Mouse (Mus musculus): ENCODE data around the gene Gm30191. TPM values are rescaled to one million over a fixed set of nuclear protein-coding genes. Genes with fewer than 3 reads are reported as not detected.
"Not testable (repeated sequence)": the region's sequence is repeated elsewhere in the genome, so short reads cannot be mapped to it uniquely, and the experiment has no call there.

Gm30191 gene
- polyA plus RNA-seq, 1 experiment from 2014 or later, result not detected

DNA sequence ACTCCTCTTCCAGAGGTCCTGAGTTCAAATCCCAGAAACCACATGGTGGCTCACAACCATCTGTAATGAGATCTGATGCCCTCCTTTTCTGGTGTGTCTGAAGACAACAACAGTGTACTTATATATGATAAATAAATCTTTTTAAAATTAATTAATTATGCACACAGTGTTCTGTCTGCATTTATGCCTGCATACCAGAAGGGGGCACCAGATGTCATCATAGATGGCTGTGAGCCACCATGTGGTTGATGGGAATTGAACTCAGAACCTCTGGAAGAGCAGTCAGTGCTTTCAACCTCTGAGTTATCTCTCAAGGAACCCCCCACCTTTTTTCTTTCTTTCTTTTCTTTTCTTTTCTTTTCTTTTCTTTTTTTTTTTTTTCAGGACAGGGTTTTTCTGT is 22.9 kb downstream of the Gm30191 start:
- peaks cover 10% of the 10 kb centered on the region; the same call in 1 of the 2 replicates for H3K4me1 ChIP-seq (replicated peaks)
- not testable (repeated sequence) for H3K4me2 ChIP-seq; H3K36me3 ChIP-seq; H3K27ac ChIP-seq; H3K27me3 ChIP-seq; ATAC-seq (replicated peaks; ENCODE audit: insufficient number of reproducible peaks, insufficient read depth, low FRiP score, low read depth); H3K9me3 ChIP-seq (replicated peaks); H3K9ac ChIP-seq; H3K4me3 ChIP-seq

DNA sequence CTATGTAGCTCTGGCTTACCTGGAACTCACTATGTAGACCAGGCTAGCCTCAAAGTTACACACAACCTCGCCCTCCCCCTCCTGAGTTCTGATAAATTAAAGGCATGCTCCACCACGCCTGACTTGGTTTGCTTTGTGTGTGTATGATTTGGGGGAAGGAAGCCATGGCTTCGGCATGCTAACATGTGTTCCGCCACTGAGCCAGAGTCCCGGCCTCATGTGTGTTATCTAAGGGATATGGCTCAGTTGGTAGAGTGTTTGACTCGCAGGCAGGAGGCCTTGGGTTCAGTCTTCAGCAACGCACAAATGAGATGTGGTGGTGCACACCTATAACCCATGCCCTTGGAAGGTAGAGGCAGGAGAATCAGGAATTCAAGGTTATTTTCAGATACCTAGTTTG is 25.2 kb downstream of the Gm30191 start:
- peaks cover 5% of the 10 kb centered on the region; the same call in 1 of the 2 replicates for H3K36me3 ChIP-seq
- WGBS, result 84% methylated on average over 7 of the region's 7 CpGs
- H3K4me2 ChIP-seq, result no peak overlapping the region
- no peak overlapping the region for H3K9ac ChIP-seq
- H3K4me3 ChIP-seq, result no peak overlapping the region
- H3K27me3 ChIP-seq, result no peaks in the 10 kb centered on the region
- ATAC-seq (replicated peaks; ENCODE audit: insufficient number of reproducible peaks, insufficient read depth, low FRiP score, low read depth), result no peak
- no peaks in the 10 kb centered on the region for H3K9me3 ChIP-seq (replicated peaks)
- H3K27ac ChIP-seq, result no peak overlapping the region
- peaks cover 10% of the 10 kb centered on the region; the same call in 1 of the 2 replicates for H3K4me1 ChIP-seq (replicated peaks)

DNA sequence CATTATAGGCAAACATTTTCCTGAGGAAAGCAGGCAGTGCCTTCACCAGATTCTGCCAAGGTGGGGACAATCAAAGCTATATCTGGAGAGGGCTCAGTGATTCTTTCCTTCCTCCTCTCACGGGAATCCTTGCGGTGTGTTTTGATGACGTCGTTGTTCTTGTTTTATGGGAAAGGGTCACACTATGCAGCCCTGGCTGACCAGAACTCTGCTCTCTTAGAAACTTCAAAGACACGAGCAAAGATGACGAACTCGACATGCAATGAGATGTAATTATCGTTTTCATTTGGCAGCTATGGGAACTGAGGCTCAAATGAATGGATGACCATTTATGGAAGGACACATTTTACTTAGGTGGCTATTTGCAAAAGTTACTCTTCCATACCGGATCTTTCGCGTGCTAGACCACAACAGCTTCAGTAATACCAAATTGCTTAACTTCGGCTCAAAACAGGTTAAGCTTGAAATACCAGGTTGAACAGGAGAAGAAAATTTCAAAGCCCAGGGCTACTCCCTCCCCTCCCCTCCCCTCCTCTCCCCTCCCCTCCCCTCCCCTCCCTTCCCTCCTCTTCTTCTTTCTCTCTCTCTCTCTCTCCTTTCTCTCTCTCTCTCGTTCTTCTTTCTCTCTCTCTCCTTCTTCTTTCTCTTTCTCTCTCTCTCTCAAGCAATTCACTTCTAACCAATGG is 26.1 kb downstream of the Gm30191 start:
- peaks cover 10% of the 10 kb centered on the region; the same call in 1 of the 2 replicates for H3K4me1 ChIP-seq (replicated peaks)
- no peak for ATAC-seq (replicated peaks; ENCODE audit: insufficient number of reproducible peaks, insufficient read depth, low FRiP score, low read depth)
- peak overlapping the region; percentile 53 for H3K4me2 ChIP-seq
- H3K27ac ChIP-seq, result no peak overlapping the region
- peaks cover 11% of the 10 kb centered on the region; the same call in 1 of the 2 replicates for H3K36me3 ChIP-seq
- H3K4me3 ChIP-seq, result peak overlapping the region; percentile 32
- H3K9me3 ChIP-seq (replicated peaks), result no peaks in the 10 kb centered on the region
- peak overlapping the region; percentile 0; the same call in 1 of the 2 replicates for H3K9ac ChIP-seq
- no peaks in the 10 kb centered on the region for H3K27me3 ChIP-seq
- WGBS, result 18% methylated on average over 12 of the region's 13 CpGs

DNA sequence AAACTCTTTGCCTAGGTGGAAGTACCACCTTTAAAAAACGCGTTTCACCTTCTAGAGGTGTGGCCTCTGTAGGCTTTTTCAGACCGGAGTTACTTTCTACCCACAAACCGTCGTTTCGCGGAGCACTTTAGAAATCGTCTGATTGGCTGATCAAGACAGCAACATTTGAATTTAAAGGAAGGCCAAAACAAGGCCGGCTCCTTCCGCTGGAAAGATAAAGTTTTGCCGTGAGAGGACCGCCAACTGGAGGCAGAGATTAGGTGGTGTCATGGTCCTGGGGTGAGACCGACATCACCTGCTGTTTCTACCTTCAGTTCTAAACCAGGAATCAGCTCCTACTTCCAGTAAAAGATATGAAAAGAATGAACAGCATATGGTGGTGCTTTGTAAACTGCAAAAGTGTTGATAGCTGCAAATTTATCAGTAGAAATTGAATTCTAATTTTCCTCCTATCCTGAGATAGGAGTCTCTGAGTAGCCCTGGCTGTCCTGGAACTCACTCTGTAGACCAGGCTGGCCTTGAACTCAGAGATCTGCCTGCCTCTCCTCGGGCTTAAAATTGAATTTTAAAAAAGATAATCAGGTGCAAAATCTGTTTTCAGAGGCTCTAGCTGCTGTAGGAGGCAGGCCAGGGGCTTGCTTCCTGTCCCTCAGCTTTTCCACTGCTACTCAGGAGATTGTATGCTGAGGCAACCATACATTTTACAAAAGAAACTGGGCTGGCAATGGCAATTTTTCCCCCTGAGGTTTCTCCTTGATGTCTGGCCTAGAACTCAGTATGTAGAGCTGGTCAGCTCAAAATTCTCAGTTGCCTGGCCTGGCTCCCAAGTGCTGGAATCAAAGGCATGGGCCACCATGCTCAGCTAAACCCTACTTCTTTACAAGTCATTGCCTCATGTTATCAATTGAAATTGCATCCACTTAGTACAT is 26.9 kb downstream of the Gm30191 start:
- H3K27me3 ChIP-seq, result no peaks in the 10 kb centered on the region
- H3K36me3 ChIP-seq, result peaks cover 18% of the 10 kb centered on the region; the same call in 1 of the 2 replicates
- H3K4me3 ChIP-seq, result peak overlapping the region; percentile 32
- 0 out of 2 replicates have a peak, but pooled peaks have one; percentile 31 for ATAC-seq (replicated peaks; ENCODE audit: insufficient number of reproducible peaks, insufficient read depth, low FRiP score, low read depth)
- peak overlapping the region; percentile 29; the same call in 1 of the 2 replicates for H3K9ac ChIP-seq
- WGBS, result 2% methylated on average over 14 of the region's 14 CpGs
- H3K27ac ChIP-seq, result peak overlapping the region; percentile 15; the same call in 1 of the 2 replicates
- no peaks in the 10 kb centered on the region for H3K9me3 ChIP-seq (replicated peaks)
- peak overlapping the region; percentile 53 for H3K4me2 ChIP-seq
- H3K4me1 ChIP-seq (replicated peaks), result peaks cover 10% of the 10 kb centered on the region; the same call in 1 of the 2 replicates

DNA sequence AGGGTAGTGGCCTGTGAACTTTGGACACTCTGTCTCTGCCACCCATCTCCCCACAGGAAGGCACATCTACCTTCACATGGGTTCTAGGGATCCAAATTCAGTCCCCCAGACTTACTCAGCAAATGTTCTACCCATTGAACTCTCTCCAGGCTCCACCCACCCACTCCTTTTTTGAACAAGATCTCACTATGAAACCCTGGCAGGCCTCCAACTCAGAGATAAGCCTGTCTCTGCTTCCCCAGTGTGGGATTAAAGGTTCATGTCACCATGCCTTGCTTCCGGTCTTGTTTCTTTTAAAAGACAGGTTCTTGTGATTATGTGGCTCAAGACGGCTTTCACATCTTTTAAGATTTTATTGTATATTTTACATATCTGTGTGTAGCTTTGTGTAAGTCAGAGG is 38.2 kb downstream of the Gm30191 start:
- peaks cover 33% of the 10 kb centered on the region for H3K4me1 ChIP-seq (replicated peaks)
- H3K4me2 ChIP-seq, result no peak overlapping the region
- H3K27me3 ChIP-seq, result no peaks in the 10 kb centered on the region
- H3K9me3 ChIP-seq (replicated peaks), result no peaks in the 10 kb centered on the region
- H3K36me3 ChIP-seq, result peaks cover 39% of the 10 kb centered on the region
- H3K27ac ChIP-seq, result no peak overlapping the region
- no peak overlapping the region for H3K4me3 ChIP-seq
- ATAC-seq (replicated peaks; ENCODE audit: insufficient number of reproducible peaks, insufficient read depth, low FRiP score, low read depth), result no peak
- 61% methylated on average over 2 of the region's 2 CpGs for WGBS
- no peak overlapping the region for H3K9ac ChIP-seq

DNA sequence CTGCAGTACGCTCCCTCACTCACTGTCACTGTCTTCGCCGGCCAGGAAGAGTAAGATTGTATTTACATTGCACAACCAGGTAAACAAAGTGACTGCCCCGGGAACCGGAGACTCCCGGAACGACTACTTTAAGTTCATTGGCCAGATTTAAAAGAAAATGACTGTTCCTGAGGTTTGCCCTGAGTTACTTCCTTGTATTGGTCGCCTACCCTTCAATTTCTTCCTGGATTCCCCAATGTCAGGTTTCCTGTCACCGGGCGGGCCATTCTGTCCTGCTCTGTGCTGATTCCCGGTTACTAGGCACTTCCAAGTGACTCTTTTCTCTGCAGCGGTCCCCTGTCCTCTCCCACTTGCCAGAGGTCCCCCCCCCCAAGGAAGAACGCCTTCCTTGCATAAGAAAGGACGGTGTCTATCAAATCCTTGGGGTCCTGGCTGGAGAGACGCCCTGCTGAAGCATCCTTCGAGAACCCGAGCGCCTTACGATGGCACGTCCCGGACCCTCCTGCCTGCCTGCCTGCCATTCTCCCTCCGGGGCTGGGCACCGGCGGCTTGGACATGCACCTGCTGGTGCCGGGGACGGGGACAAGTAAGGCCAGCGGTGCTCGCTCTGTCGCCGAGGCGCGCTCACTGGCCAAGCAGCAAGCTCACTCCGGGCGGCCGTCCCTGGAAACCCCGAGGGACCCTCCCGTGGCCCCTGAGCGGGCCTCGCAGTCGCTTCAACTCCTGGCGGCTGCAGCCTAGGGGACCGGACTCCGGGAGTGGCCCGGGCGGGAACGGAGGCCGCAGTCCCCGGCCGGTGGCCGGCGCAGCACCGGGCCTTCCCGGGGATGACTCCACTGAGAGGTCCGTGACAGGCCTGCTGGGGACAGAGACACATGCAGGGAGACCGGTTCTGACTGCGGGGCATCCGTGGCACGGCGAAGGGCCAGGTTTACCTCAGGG is 39.8 kb downstream of the Gm30191 start:
- Histone ChIP-seq H3K36me3 (peaks cover 28% of the 10 kb centered on the region), H3K4me1 (replicated peaks) (peaks cover 33% of the 10 kb centered on the region), H3K9me3 (replicated peaks) (no peaks in the 10 kb centered on the region), H3K4me3 (peak overlapping the region; percentile 97), H3K27ac (peak overlapping the region; percentile 81), H3K9ac (peak overlapping the region; percentile 90), H3K4me2 (peak overlapping the region; percentile 76), H3K27me3 (no peaks in the 10 kb centered on the region)
- WGBS, result 2% methylated on average over 56 of the region's 59 CpGs
- peak; percentile 34 for ATAC-seq (replicated peaks; ENCODE audit: insufficient number of reproducible peaks, insufficient read depth, low FRiP score, low read depth)

DNA sequence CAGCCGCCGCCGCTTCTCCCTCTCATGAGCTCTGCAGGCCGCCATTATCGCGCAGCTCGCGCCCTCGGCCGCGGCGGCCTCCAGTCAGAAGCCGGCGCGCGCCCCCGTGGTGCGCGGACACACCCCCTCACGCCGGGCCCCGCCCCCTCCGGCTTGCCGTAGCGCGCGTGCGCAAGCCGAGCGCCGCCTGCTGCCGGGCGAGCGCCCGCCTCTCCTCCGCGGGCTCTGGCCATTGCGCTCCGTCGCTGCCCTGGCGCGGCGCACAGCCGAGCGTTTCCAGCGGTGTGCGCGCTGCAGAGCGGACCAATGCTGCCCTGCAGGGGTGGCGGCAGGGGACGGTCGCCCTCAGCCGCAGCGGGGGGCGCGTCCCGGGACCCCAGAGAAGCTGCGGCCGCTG is 40.4 kb downstream of the Gm30191 start:
- ATAC-seq (replicated peaks; ENCODE audit: insufficient number of reproducible peaks, insufficient read depth, low FRiP score, low read depth), result peak; percentile 93

DNA sequence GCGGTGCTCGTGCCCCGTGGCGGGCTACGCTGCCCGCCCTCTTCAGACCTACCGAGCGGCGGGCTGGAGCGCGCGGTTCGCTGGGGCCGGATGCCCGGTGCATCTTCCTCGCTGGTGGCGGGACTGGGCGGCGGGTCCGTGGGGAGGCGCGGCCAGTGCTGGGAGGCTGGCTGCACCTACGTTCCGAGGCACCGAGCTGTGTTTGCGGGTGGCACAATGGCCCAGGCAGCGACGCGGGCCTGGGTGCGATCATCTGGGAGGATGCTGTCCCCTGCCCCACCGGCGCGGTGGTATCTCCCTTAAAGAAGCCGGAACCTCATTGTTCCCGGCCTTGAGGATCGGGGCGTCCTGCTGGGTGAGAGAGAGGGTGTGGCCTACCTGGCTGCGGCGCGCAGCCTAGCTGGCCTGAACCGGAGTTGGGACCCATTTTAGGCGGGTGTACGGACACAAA is 40.9 kb downstream of the Gm30191 start, which contains the start of gene Pdik1l:
TSS of gene Pdik1l (minus strand) at position 321 of the 451 bp plus-strand sequence.
- Histone ChIP-seq H3K27ac (peak within 1 kb of the TSS; percentile 100), H3K27me3 (0 out of 2 replicates have a peak, but pooled peaks cover under 1% of the 10 kb centered on the region), H3K4me3 (peak within 1 kb of the TSS; percentile 97), H3K4me1 (replicated peaks) (peaks cover 43% of the 10 kb centered on the region), H3K4me2 (peak within 1 kb of the TSS; percentile 83), H3K36me3 (peaks cover 18% of the 10 kb centered on the region; the same call in 1 of the 2 replicates), H3K9ac (peak within 1 kb of the TSS; percentile 98), H3K9me3 (replicated peaks) (no peaks in the 10 kb centered on the region)
- WGBS, result under 1% methylated on average over 43 of the region's 43 CpGs
- ATAC-seq (replicated peaks; ENCODE audit: insufficient number of reproducible peaks, insufficient read depth, low FRiP score, low read depth), result peak; percentile 69

More for the DNA sequence above, 40.4 kb downstream of the Gm30191 start:
- Histone ChIP-seq H3K4me2 (peak overlapping the region; percentile 83), H3K9ac (peak overlapping the region; percentile 98), H3K4me1 (replicated peaks) (peaks cover 39% of the 10 kb centered on the region), H3K27ac (peak overlapping the region; percentile 100), H3K4me3 (peak overlapping the region; percentile 97), H3K36me3 (peaks cover 23% of the 10 kb centered on the region; the same call in 1 of the 2 replicates), H3K27me3 (no peaks in the 10 kb centered on the region), H3K9me3 (replicated peaks) (no peaks in the 10 kb centered on the region)
- WGBS, result under 1% methylated on average over 59 of the region's 59 CpGs

DNA sequence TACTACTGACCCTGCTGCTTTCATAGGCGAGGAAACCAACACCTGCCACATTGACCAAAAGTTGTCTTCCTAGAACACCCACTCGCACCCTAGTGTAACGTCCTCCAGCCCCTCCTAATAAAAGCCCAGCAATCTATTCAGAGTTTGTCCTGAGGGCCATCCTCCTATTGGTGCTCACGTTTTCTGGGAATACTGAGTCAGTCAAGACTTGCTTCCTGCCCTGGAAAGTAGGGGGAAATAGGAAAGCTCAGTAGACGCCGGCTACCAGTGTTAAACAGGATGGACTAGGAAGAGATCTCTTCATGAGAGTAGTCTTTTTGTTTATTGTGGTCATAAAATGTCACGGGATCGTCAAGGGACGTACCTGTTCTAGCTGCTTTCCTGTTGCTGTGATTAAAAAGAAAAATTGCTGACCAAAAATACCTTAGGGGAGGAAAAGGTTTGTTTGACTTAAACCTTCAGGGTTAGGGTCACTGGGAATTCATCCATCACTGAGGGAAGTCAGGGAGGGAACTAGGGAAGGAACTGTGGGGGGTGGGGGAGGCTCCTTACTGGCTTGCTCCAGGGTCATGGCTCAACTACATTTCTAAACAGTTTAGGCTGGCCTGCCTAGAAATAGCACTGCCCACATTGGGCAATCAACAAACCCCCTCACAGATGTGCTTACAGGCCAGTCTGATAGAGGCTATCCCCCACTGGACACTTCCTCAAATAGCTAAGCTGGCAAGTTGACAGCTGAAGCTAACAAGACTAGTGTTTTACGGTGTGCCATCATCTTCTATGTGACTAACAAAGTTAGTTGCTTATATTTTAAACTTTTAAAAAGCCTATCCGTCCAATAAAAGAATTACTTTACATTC is 41.9 kb downstream of the Gm30191 start:
- Histone ChIP-seq H3K9ac (peak overlapping the region; percentile 98), H3K27me3 (0 out of 2 replicates have a peak, but pooled peaks cover 5% of the 10 kb centered on the region), H3K4me1 (replicated peaks) (peaks cover 51% of the 10 kb centered on the region), H3K9me3 (replicated peaks) (no peaks in the 10 kb centered on the region), H3K27ac (peak overlapping the region; percentile 100), H3K4me3 (peak overlapping the region; percentile 97), H3K4me2 (peak overlapping the region; percentile 83), H3K36me3 (peaks cover 8% of the 10 kb centered on the region; the same call in 1 of the 2 replicates)
- WGBS, result 38% methylated on average over 11 of the region's 11 CpGs
- ATAC-seq (replicated peaks; ENCODE audit: insufficient number of reproducible peaks, insufficient read depth, low FRiP score, low read depth), result no peak

All from heart, embryonic 15.5 days (tissue).